Mouse (Mus musculus) ES-Bruce4 (cell line): ENCODE measurements at regions not wholly inside any gene's neighbourhood (a gene's known extent, or its start where the extent isn't known, plus 50 kb on each side); places are given as distances from the start of the nearest gene placed in this dataset.

ENCODE experiments used
- H3K27ac ChIP-seq: 2 replicates; pipeline ENCODE4 v1.5.1; 2012; ENCODE audit warnings: low read length, inconsistent platforms; ENCODE audit not compliant: insufficient read depth
- H3K27me3 ChIP-seq: 2 replicates; pipeline ENCODE4 v1.6.1; 2012; ENCODE audit warnings: mild to moderate bottlenecking, low read length, inconsistent platforms; ENCODE audit not compliant: control insufficient read depth, poor library complexity, insufficient read depth, severe bottlenecking
- H3K36me3 ChIP-seq: 2 replicates; pipeline ENCODE4 v1.6.1; 2012; ENCODE audit warnings: inconsistent platforms, mild to moderate bottlenecking, low read length, moderate library complexity; ENCODE audit not compliant: control insufficient read depth, poor library complexity, insufficient read depth, severe bottlenecking
- H3K4me1 ChIP-seq: one replicate; pipeline ENCODE4 v1.8.1; 2011; ENCODE audit warnings: low read length; ENCODE audit not compliant: control insufficient read depth, insufficient read depth
- H3K4me3 ChIP-seq: 2 replicates; pipeline ENCODE4 v1.5.1; 2011; ENCODE audit warnings: low read depth, mild to moderate bottlenecking, low read length
- H3K9ac ChIP-seq: 2 replicates; pipeline ENCODE4 v1.6.1; 2012; ENCODE audit warnings: low read depth, mild to moderate bottlenecking, inconsistent platforms; ENCODE audit not compliant: poor library complexity, severe bottlenecking
- H3K9me3 ChIP-seq: replicated peaks from 2 replicates; pipeline ENCODE4 v1.6.1; 2012; ENCODE audit warnings: mild to moderate bottlenecking, low read length, inconsistent platforms; ENCODE audit not compliant: control insufficient read depth, poor library complexity, insufficient read depth, severe bottlenecking
- CTCF ChIP-seq: IDR thresholded peaks from one replicate; pipeline ENCODE4 v1.8.1; 2011; ENCODE audit warnings: low read depth, low read length
- EP300 ChIP-seq: IDR thresholded peaks from 2 replicates; pipeline ENCODE4 v1.6.1; 2011; ENCODE audit warnings: low read depth, low read length; ENCODE audit not compliant: insufficient read depth
- POLR2A ChIP-seq: IDR thresholded peaks from one replicate; pipeline ENCODE4 v1.8.1; 2011; ENCODE audit warnings: low read length; ENCODE audit not compliant: insufficient read depth

GRCm38 (mm10) chr4:7912675-7913074 is 326.2 kb downstream of the Car8 start:
- no peaks in the 10 kb centered on the region for H3K36me3 ChIP-seq
- no peak for TF ChIP-seq EP300
- H3K27me3 ChIP-seq, result no peaks in the 10 kb centered on the region
- no peak overlapping the region for H3K4me3 ChIP-seq
- no peak overlapping the region for H3K27ac ChIP-seq
- H3K9me3 ChIP-seq, result no peaks in the 10 kb centered on the region
- H3K4me1 ChIP-seq, result no peaks in the 10 kb centered on the region
- H3K9ac ChIP-seq, result no peak overlapping the region

- Histone ChIP-seq H3K36me3 (no peaks in the 10 kb centered on the region), H3K27me3 (no peaks in the 10 kb centered on the region), H3K4me3 (no peak overlapping the region)
These were observed 335.7 kb downstream of the Car8 start for GRCm38 (mm10) chr4:7903130-7903529.

DNA sequence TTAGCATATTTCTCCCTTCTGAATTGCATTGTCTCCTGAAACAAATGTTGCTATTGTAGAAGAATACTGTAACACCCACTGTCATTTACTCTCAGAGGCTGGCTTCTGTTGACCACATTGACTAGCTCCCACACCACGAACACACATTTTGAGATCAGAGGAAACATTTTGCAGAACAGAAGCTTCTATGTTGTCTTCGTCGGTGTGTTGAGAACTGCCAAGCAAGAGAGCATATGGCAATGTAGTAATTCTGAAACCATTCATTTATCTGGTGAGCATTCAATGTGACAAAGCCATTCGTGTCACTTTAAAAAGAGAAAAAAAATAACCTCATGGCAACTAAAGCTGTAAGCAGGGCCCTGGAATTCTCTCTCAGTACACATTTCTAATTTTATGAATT is 343.9 kb downstream of the Car8 start:
- no peaks in the 10 kb centered on the region for H3K4me1 ChIP-seq
- H3K9ac ChIP-seq, result no peak overlapping the region
- no peaks in the 10 kb centered on the region for H3K27me3 ChIP-seq
- no peaks in the 10 kb centered on the region for H3K9me3 ChIP-seq
- no peak overlapping the region for H3K4me3 ChIP-seq
- no peak overlapping the region for H3K27ac ChIP-seq
- TF ChIP-seq CTCF (no peak), EP300 (no peak), POLR2A (no peak)
- no peaks in the 10 kb centered on the region for H3K36me3 ChIP-seq

More at GRCm38 (mm10) chr4:7903130-7903529, 335.7 kb downstream of the Car8 start:
- H3K9me3 ChIP-seq, result no peaks in the 10 kb centered on the region
- TF ChIP-seq EP300 (no peak), CTCF (no peak), POLR2A (no peak)
- H3K27ac ChIP-seq, result no peak overlapping the region
- no peak overlapping the region for H3K9ac ChIP-seq
- no peaks in the 10 kb centered on the region for H3K4me1 ChIP-seq

DNA sequence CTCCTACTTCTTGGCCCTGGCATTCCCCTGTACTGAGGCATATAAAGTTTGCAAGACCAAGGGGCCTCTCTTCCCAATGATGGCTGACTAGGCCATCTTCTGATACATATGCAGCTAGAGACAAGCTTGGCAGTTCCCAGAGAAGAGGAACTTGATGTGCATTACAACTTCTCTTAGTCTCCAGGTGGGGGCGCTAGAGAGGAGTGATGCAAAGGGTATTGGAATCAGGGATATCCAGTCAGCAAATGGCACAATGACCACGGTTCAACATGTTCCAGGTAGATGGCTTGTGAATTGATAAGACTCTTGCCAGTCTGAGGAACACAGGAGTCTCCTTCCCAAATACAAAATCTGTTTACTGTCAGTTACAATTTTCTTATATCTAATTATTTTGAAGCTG is 347.7 kb downstream of the Car8 start:
- Histone ChIP-seq H3K4me1 (no peaks in the 10 kb centered on the region), H3K9ac (no peak overlapping the region), H3K27ac (no peak overlapping the region), H3K9me3 (no peaks in the 10 kb centered on the region), H3K36me3 (no peaks in the 10 kb centered on the region), H3K4me3 (no peak overlapping the region), H3K27me3 (no peaks in the 10 kb centered on the region)
- TF ChIP-seq CTCF, result no peak
- TF ChIP-seq EP300, result no peak
- TF ChIP-seq POLR2A, result no peak

- Histone ChIP-seq H3K27ac (no peak overlapping the region), H3K27me3 (no peaks in the 10 kb centered on the region)
- TF ChIP-seq EP300 (no peak), CTCF (no peak), POLR2A (no peak)
These were observed 384.3 kb downstream of the Car8 start for GRCm38 (mm10) chr4:7854518-7854917.

DNA sequence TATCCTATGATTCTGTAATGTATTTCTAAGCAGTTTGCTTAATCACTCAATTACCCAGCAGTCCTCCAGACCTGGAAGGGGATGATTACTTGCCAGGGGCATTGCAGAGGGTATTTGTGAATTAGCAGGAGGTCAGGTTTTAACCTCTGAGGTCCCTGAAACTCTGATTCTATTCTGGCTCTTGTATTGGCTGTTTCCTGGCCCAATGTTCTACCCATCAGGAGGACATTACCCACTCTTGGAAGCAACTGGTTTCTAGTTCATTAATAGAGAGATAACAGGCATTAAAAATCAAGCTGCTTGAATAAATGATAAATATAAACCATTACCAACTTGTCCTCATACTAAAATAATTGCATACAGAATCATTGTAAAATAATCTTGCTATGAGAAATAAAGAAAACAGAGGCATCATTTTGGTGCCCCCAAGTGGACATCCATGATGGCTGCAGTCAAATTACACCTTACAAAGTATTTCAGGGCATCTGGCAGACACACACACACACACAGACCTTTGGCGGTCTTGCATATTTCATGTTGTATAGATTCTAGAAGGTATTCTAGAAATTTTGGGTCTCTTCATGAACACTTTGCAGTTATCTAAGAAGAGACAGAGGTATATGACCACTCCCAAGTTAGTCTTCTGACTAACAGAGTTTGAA is 385.6 kb downstream of the Car8 start:
- Histone ChIP-seq H3K9me3 (no peaks in the 10 kb centered on the region), H3K27ac (no peak overlapping the region), H3K9ac (no peak overlapping the region), H3K4me3 (no peak overlapping the region), H3K36me3 (no peaks in the 10 kb centered on the region), H3K27me3 (no peaks in the 10 kb centered on the region), H3K4me1 (no peaks in the 10 kb centered on the region)
- TF ChIP-seq POLR2A (no peak), EP300 (no peak), CTCF (no peak)

More at GRCm38 (mm10) chr4:7854518-7854917, 384.3 kb downstream of the Car8 start:
- Histone ChIP-seq H3K9me3 (no peaks in the 10 kb centered on the region), H3K36me3 (no peaks in the 10 kb centered on the region), H3K4me3 (no peak overlapping the region), H3K9ac (no peak overlapping the region), H3K4me1 (no peaks in the 10 kb centered on the region)
